Mouse (Mus musculus) lung, adult 2 months (tissue): ENCODE measurements at regions not wholly inside any gene's neighbourhood (a gene's known extent, or its start where the extent isn't known, plus 50 kb on each side); places are given as distances from the start of the nearest gene placed in this dataset.

Source experiments
- CTCF ChIP-seq: fragments of 200-500 bp; IDR thresholded peaks from 2 replicates; pipeline ENCODE4 v1.5.1; 2011; ENCODE audit warnings: mild to moderate bottlenecking, low read length, control low read depth; ENCODE audit not compliant: insufficient read depth
- POLR2A ChIP-seq: fragments of 200-500 bp; IDR thresholded peaks from 2 replicates; pipeline ENCODE4 v1.6.1; 2011; ENCODE audit warnings: low read depth, mild to moderate bottlenecking, control low read depth, low read length, borderline replicate concordance; ENCODE audit errors: extremely low read depth

GRCm38 (mm10) chr3:34728282-34728681 is 78.1 kb downstream of the Sox2 start:
- no peak for TF ChIP-seq POLR2A
- TF ChIP-seq CTCF: no peak
